Mouse (Mus musculus) T-helper 17 cell (primary cell): ENCODE results near the gene Sufu.

ENCODE experiments used
- in situ Hi-C, 2 experiments: fragments of 300-600 bp; cut with MboI, MseI; formaldehyde crosslinking; loops; 1 replicate in 1 of 2; 2 replicates in 1 of 2; pipeline ENCODE4 v1.15.1; 2025; ENCODE audit warnings: high pct_unique_total_duplicates in 2 of 2

Gene Sufu

GRCm38 (mm10) chr19:46426488-46426887 is 29.8 kb downstream of the Sufu start:
- in situ Hi-C loops: no loop called here

GRCm38 (mm10) chr19:46429250-46429649 is 32.6 kb downstream of the Sufu start:
- in situ Hi-C loops: no loop called here

- in situ Hi-C loops: no loop called here
Measured at GRCm38 (mm10) chr19:46433712-46434111, 37.0 kb downstream of the Sufu start.

- in situ Hi-C loops: no loop called here
Measured at GRCm38 (mm10) chr19:46434148-46434547, 37.5 kb downstream of the Sufu start.

- in situ Hi-C loops: no loop called here
Measured at GRCm38 (mm10) chr19:46434591-46434990, 37.9 kb downstream of the Sufu start.

- in situ Hi-C loops: no loop called here
Measured at GRCm38 (mm10) chr19:46435492-46435891, 38.8 kb downstream of the Sufu start.

- in situ Hi-C loops: no loop called here
Measured at GRCm38 (mm10) chr19:46443509-46443908, 46.8 kb downstream of the Sufu start.

GRCm38 (mm10) chr19:46444209-46444608 is 47.5 kb downstream of the Sufu start:
- in situ Hi-C loops: no loop called here

GRCm38 (mm10) chr19:46445641-46446040 is 48.9 kb downstream of the Sufu start:
- in situ Hi-C loops: no loop called here

- in situ Hi-C loops: no loop called here
Measured at GRCm38 (mm10) chr19:46446436-46447020, 49.8 kb downstream of the Sufu start.

GRCm38 (mm10) chr19:46447110-46447509 is 50.4 kb downstream of the Sufu start:
- in situ Hi-C loops: no loop called here

GRCm38 (mm10) chr19:46447911-46448310 is 51.2 kb downstream of the Sufu start:
- in situ Hi-C loops: no loop called here

- in situ Hi-C loops: no loop called here
Measured at GRCm38 (mm10) chr19:46449261-46450005, 52.7 kb downstream of the Sufu start.

GRCm38 (mm10) chr19:46452052-46452827 is 55.5 kb downstream of the Sufu start:
- in situ Hi-C loops: no loop called here

GRCm38 (mm10) chr19:46452916-46453315 is 56.2 kb downstream of the Sufu start:
- in situ Hi-C loops: no loop called here

GRCm38 (mm10) chr19:46454126-46454880 is 57.6 kb downstream of the Sufu start:
- in situ Hi-C loops: no loop called here

- in situ Hi-C loops: no loop called here
Measured at GRCm38 (mm10) chr19:46455032-46455431, 58.3 kb downstream of the Sufu start.

GRCm38 (mm10) chr19:46455556-46455955 is 58.9 kb downstream of the Sufu start:
- in situ Hi-C loops: no loop called here

- in situ Hi-C loops: no loop called here
Measured at GRCm38 (mm10) chr19:46456018-46456735, 59.5 kb downstream of the Sufu start.

GRCm38 (mm10) chr19:46457798-46458197 is 61.1 kb downstream of the Sufu start:
- in situ Hi-C loops: no loop called here

GRCm38 (mm10) chr19:46459256-46459655 is 62.6 kb downstream of the Sufu start:
- in situ Hi-C loops: no loop called here
